Mouse (Mus musculus): ENCODE measurements around the gene Blcap. TPM values are rescaled to one million over a fixed set of nuclear protein-coding genes. Genes with fewer than 3 reads are reported as not detected.

Gene Blcap
- polyA plus RNA-seq, 1 experiment from 2014 or later: 46.1 TPM

GRCm38 (mm10) chr2:157541631-157542030 is 29.4 kb downstream of the Blcap start:
- no peak for TF ChIP-seq CTCF (IDR thresholded peaks at IDR 0.05; ENCODE audit: low read depth)
- no peak overlapping the region for H3K4me2 ChIP-seq (ENCODE audit: low read length)
- no peaks in the 10 kb centered on the region for H3K9me3 ChIP-seq (replicated peaks; ENCODE audit: low read length)
- peaks cover 5% of the 10 kb centered on the region; the same call in 1 of the 2 replicates for H3K36me3 ChIP-seq (ENCODE audit: insufficient read depth, low read length)
- no peak overlapping the region for H3K9ac ChIP-seq (ENCODE audit: low read depth, low read length)
- H3K27me3 ChIP-seq (ENCODE audit: insufficient read depth, low read length): no peaks in the 10 kb centered on the region
- H3K4me1 ChIP-seq (replicated peaks; ENCODE audit: insufficient read depth, low read length): no peaks in the 10 kb centered on the region
- H3K27ac ChIP-seq: no peak overlapping the region
- WGBS: 84% methylated on average over 8 of the region's 8 CpGs
- no peak for ATAC-seq (replicated peaks; ENCODE audit: low FRiP score, low read depth)
- no peak for DNase-seq (ENCODE audit: low spot score)
- H3K4me3 ChIP-seq (replicated peaks; ENCODE audit: low read depth, low read length): no peak overlapping the region

- no peak overlapping the region for H3K4me2 ChIP-seq (ENCODE audit: low read length)
- ATAC-seq (replicated peaks; ENCODE audit: low FRiP score, low read depth) (no peak), DNase-seq (ENCODE audit: low spot score) (no peak)
- H3K27me3 ChIP-seq (ENCODE audit: insufficient read depth, low read length): no peaks in the 10 kb centered on the region
- H3K4me1 ChIP-seq (replicated peaks; ENCODE audit: insufficient read depth, low read length): no peaks in the 10 kb centered on the region
- no peak overlapping the region for H3K9ac ChIP-seq (ENCODE audit: low read depth, low read length)
- no peak overlapping the region for H3K27ac ChIP-seq
- 70% methylated on average over 9 of the region's 9 CpGs for WGBS
- H3K4me3 ChIP-seq (replicated peaks; ENCODE audit: low read depth, low read length): no peak overlapping the region
- H3K9me3 ChIP-seq (replicated peaks; ENCODE audit: low read length): no peaks in the 10 kb centered on the region
- no peak for TF ChIP-seq CTCF (IDR thresholded peaks at IDR 0.05; ENCODE audit: low read depth)
- peaks cover 5% of the 10 kb centered on the region; the same call in 1 of the 2 replicates for H3K36me3 ChIP-seq (ENCODE audit: insufficient read depth, low read length)
Measured at GRCm38 (mm10) chr2:157540953-157541569, 30.0 kb downstream of the Blcap start.

GRCm38 (mm10) chr2:157540073-157540952 is 30.8 kb downstream of the Blcap start:
- 75% methylated on average over 24 of the region's 24 CpGs for WGBS
- Histone ChIP-seq H3K4me2 (ENCODE audit: low read length) (no peak overlapping the region), H3K27me3 (ENCODE audit: insufficient read depth, low read length) (no peaks in the 10 kb centered on the region), H3K36me3 (ENCODE audit: insufficient read depth, low read length) (peaks cover 2% of the 10 kb centered on the region; the same call in 1 of the 2 replicates), H3K9me3 (replicated peaks; ENCODE audit: low read length) (no peaks in the 10 kb centered on the region), H3K4me3 (replicated peaks; ENCODE audit: low read depth, low read length) (no peak overlapping the region), H3K27ac (no peak overlapping the region), H3K9ac (ENCODE audit: low read depth, low read length) (no peak overlapping the region), H3K4me1 (replicated peaks; ENCODE audit: insufficient read depth, low read length) (no peaks in the 10 kb centered on the region)
- DNase-seq (ENCODE audit: low spot score) (no peak), ATAC-seq (replicated peaks; ENCODE audit: low FRiP score, low read depth) (no peak)
- TF ChIP-seq CTCF (IDR thresholded peaks at IDR 0.05; ENCODE audit: low read depth): no peak

- no peak overlapping the region for H3K4me2 ChIP-seq (ENCODE audit: low read length)
- TF ChIP-seq CTCF (IDR thresholded peaks at IDR 0.05; ENCODE audit: low read depth): no peak
- no peak overlapping the region for H3K27ac ChIP-seq
- H3K9me3 ChIP-seq (replicated peaks; ENCODE audit: low read length): no peaks in the 10 kb centered on the region
- no peaks in the 10 kb centered on the region for H3K27me3 ChIP-seq (ENCODE audit: insufficient read depth, low read length)
- no peak overlapping the region for H3K4me3 ChIP-seq (replicated peaks; ENCODE audit: low read depth, low read length)
- no peak overlapping the region for H3K9ac ChIP-seq (ENCODE audit: low read depth, low read length)
- DNase-seq (ENCODE audit: low spot score): no peak
- no peaks in the 10 kb centered on the region for H3K4me1 ChIP-seq (replicated peaks; ENCODE audit: insufficient read depth, low read length)
- 31% methylated on average over 7 of the region's 7 CpGs for WGBS
- H3K36me3 ChIP-seq (ENCODE audit: insufficient read depth, low read length): no peaks in the 10 kb centered on the region
- no peak for ATAC-seq (replicated peaks; ENCODE audit: low FRiP score, low read depth)
Measured at GRCm38 (mm10) chr2:157537118-157537517, 34.0 kb downstream of the Blcap start.

GRCm38 (mm10) chr2:157536476-157537081 is 34.5 kb downstream of the Blcap start:
- H3K9ac ChIP-seq (ENCODE audit: low read depth, low read length): no peak overlapping the region
- no peaks in the 10 kb centered on the region for H3K36me3 ChIP-seq (ENCODE audit: insufficient read depth, low read length)
- H3K4me3 ChIP-seq (replicated peaks; ENCODE audit: low read depth, low read length): no peak overlapping the region
- no peak for TF ChIP-seq CTCF (IDR thresholded peaks at IDR 0.05; ENCODE audit: low read depth)
- H3K4me1 ChIP-seq (replicated peaks; ENCODE audit: insufficient read depth, low read length): no peaks in the 10 kb centered on the region
- no peaks in the 10 kb centered on the region for H3K27me3 ChIP-seq (ENCODE audit: insufficient read depth, low read length)
- no peaks in the 10 kb centered on the region for H3K9me3 ChIP-seq (replicated peaks; ENCODE audit: low read length)
- DNase-seq (ENCODE audit: low spot score): no peak
- H3K27ac ChIP-seq: no peak overlapping the region
- WGBS: 48% methylated on average over 7 of the region's 7 CpGs
- H3K4me2 ChIP-seq (ENCODE audit: low read length): no peak overlapping the region
- ATAC-seq (replicated peaks; ENCODE audit: low FRiP score, low read depth): no peak

- Histone ChIP-seq H3K9me3 (replicated peaks; ENCODE audit: low read length) (no peaks in the 10 kb centered on the region), H3K36me3 (ENCODE audit: insufficient read depth, low read length) (no peaks in the 10 kb centered on the region), H3K4me2 (ENCODE audit: low read length) (no peak overlapping the region), H3K27me3 (ENCODE audit: insufficient read depth, low read length) (no peaks in the 10 kb centered on the region), H3K4me3 (replicated peaks; ENCODE audit: low read depth, low read length) (no peak overlapping the region), H3K27ac (no peak overlapping the region), H3K4me1 (replicated peaks; ENCODE audit: insufficient read depth, low read length) (no peaks in the 10 kb centered on the region), H3K9ac (ENCODE audit: low read depth, low read length) (no peak overlapping the region)
- ATAC-seq (replicated peaks; ENCODE audit: low FRiP score, low read depth) (no peak), DNase-seq (ENCODE audit: low spot score) (no peak)
- TF ChIP-seq CTCF (IDR thresholded peaks at IDR 0.05; ENCODE audit: low read depth): no peak
- 85% methylated on average over 4 of the region's 4 CpGs for WGBS
Measured at GRCm38 (mm10) chr2:157534163-157534562, 36.9 kb downstream of the Blcap start.

All from kidney, postnatal 0 days (tissue).